Mouse (Mus musculus) cerebellum, postnatal 10 days (tissue): ENCODE results near the gene Bglap2.
A peak's percentile ranks its signal among the peaks of the same experiment; 100 is the strongest.
"Not testable (repeated sequence)": the region's sequence is repeated elsewhere in the genome, so short reads cannot be mapped to it uniquely, and the experiment has no call there.

Experiments
- DNase-seq, 2 experiments: peaks; one replicate each; pipeline ENCODE4 v3.0.0; 2021; ENCODE audit warnings: mixed read lengths in 2 of 2

The Bglap2 gene

GRCm38 (mm10) chr3:88378599-88378998 is at the start of gene Bglap2:
Gene Bglap2, minus strand, starts transcription at chr3:88378699.
- not testable (repeated sequence) for DNase-seq

- no peak for DNase-seq
Measured at GRCm38 (mm10) chr3:88427342-88427905, 48.9 kb upstream of the Bglap2 start.

GRCm38 (mm10) chr3:88425708-88426420 is 47.4 kb upstream of the Bglap2 start:
- DNase-seq: no peak

- DNase-seq: no peak
Measured at GRCm38 (mm10) chr3:88425330-88425689, 46.8 kb upstream of the Bglap2 start.

GRCm38 (mm10) chr3:88424605-88425329 is 46.3 kb upstream of the Bglap2 start, which contains the start of gene Slc25a44:
Gene Slc25a44, minus strand, starts transcription at chr3:88425139.
- DNase-seq: peak; percentile 97 to 98

GRCm38 (mm10) chr3:88422020-88422720 is 43.7 kb upstream of the Bglap2 start:
- DNase-seq: peak; percentile 76 to 81

- DNase-seq: no peak
Measured at GRCm38 (mm10) chr3:88420771-88421170, 42.3 kb upstream of the Bglap2 start.

GRCm38 (mm10) chr3:88418016-88418415 is 39.5 kb upstream of the Bglap2 start:
- DNase-seq: no peak

- DNase-seq: no peak
Measured at GRCm38 (mm10) chr3:88415668-88416067, 37.2 kb upstream of the Bglap2 start.

GRCm38 (mm10) chr3:88412636-88413035 is 34.1 kb upstream of the Bglap2 start:
- no peak for DNase-seq

GRCm38 (mm10) chr3:88411681-88412080 is 33.2 kb upstream of the Bglap2 start:
- peak; percentile 33 to 40 for DNase-seq

- peak in 1 of 2 experiments; percentile 34 for DNase-seq
Measured at GRCm38 (mm10) chr3:88410645-88411031, 32.1 kb upstream of the Bglap2 start.

- peak; percentile 93 to 96 for DNase-seq
Measured at GRCm38 (mm10) chr3:88409741-88410644, 31.5 kb upstream of the Bglap2 start, which contains the start of gene Pmf1. Gene Pmf1, minus strand, starts transcription at chr3:88410331.

- no peak for DNase-seq
Measured at GRCm38 (mm10) chr3:88408953-88409352, 30.5 kb upstream of the Bglap2 start.

- peak in 1 of 2 experiments; percentile 32 for DNase-seq
Measured at GRCm38 (mm10) chr3:88407529-88407928, 29.0 kb upstream of the Bglap2 start.

- peak; percentile 79 to 86 for DNase-seq
Measured at GRCm38 (mm10) chr3:88407090-88407489, 28.6 kb upstream of the Bglap2 start.

- DNase-seq: no peak
Measured at GRCm38 (mm10) chr3:88403522-88404230, 25.2 kb upstream of the Bglap2 start.

- DNase-seq: peak; percentile 85 to 86
Measured at GRCm38 (mm10) chr3:88398666-88399065, 20.2 kb upstream of the Bglap2 start.

- DNase-seq: no peak
Measured at GRCm38 (mm10) chr3:88395742-88396141, 17.2 kb upstream of the Bglap2 start.

- DNase-seq: peak; percentile 24 to 45
Measured at GRCm38 (mm10) chr3:88395288-88395687, 16.8 kb upstream of the Bglap2 start.

GRCm38 (mm10) chr3:88393776-88394375 is 15.4 kb upstream of the Bglap2 start:
- peak; percentile 60 to 66 for DNase-seq
